Mouse (Mus musculus) MEL-GATA-1-ER (cell line): ENCODE results near the gene Trim80.
"Not testable (repeated sequence)": the region's sequence is repeated elsewhere in the genome, so short reads cannot be mapped to it uniquely, and the experiment has no call there.

Experiments
- DNase-seq: peaks from one replicate; pipeline ENCODE4 v3.0.0-alpha.2; 2012; ENCODE audit warnings: low read depth; ENCODE audit errors: extremely low read depth

The Trim80 gene

GRCm38 (mm10) chr11:115461846-115462242, 21.5 kb downstream of the Trim80 start:
- DNase-seq = no peak

- no peak for DNase-seq
Observed at GRCm38 (mm10) chr11:115462243-115462891, 22.0 kb downstream of the Trim80 start, which contains the start of gene Slc16a5. TSS of gene Slc16a5 (plus strand) at chr11:115462474.

GRCm38 (mm10) chr11:115463397-115463796, 23.1 kb downstream of the Trim80 start:
- DNase-seq = no peak

GRCm38 (mm10) chr11:115464851-115465250, 24.5 kb downstream of the Trim80 start:
- no peak for DNase-seq

- no peak for DNase-seq
Observed at GRCm38 (mm10) chr11:115467217-115467618, 26.9 kb downstream of the Trim80 start.

- DNase-seq = no peak
Observed at GRCm38 (mm10) chr11:115472183-115472582, 31.8 kb downstream of the Trim80 start.

- peak; percentile 93 for DNase-seq
Observed at GRCm38 (mm10) chr11:115473626-115474275, 33.4 kb downstream of the Trim80 start.

GRCm38 (mm10) chr11:115475025-115475757, 34.8 kb downstream of the Trim80 start, which contains the start of gene Armc7:
TSS of gene Armc7 (plus strand) at chr11:115475667.
- DNase-seq = peak; percentile 92

- DNase-seq = peak; percentile 19
Observed at GRCm38 (mm10) chr11:115475758-115476237, 35.5 kb downstream of the Trim80 start.

- DNase-seq = not testable (repeated sequence)
Observed at GRCm38 (mm10) chr11:115476630-115477029, 36.3 kb downstream of the Trim80 start.

- peak; percentile 73 for DNase-seq
Observed at GRCm38 (mm10) chr11:115477388-115477787, 37.0 kb downstream of the Trim80 start.

- no peak for DNase-seq
Observed at GRCm38 (mm10) chr11:115478296-115478938, 38.1 kb downstream of the Trim80 start.

GRCm38 (mm10) chr11:115481553-115482259, 41.4 kb downstream of the Trim80 start:
- DNase-seq = no peak

- no peak for DNase-seq
Observed at GRCm38 (mm10) chr11:115483278-115483677, 42.9 kb downstream of the Trim80 start.

- DNase-seq = peak; percentile 36
Observed at GRCm38 (mm10) chr11:115483726-115484125, 43.4 kb downstream of the Trim80 start.

GRCm38 (mm10) chr11:115485155-115485554, 44.8 kb downstream of the Trim80 start:
- DNase-seq = no peak

- no peak for DNase-seq
Observed at GRCm38 (mm10) chr11:115488551-115489104, 48.3 kb downstream of the Trim80 start.

- no peak for DNase-seq
Observed at GRCm38 (mm10) chr11:115490441-115491355, 50.4 kb downstream of the Trim80 start.

- DNase-seq = peak; percentile 74
Observed at GRCm38 (mm10) chr11:115491356-115492083, 51.2 kb downstream of the Trim80 start, which contains the start of gene Nt5c. TSS of gene Nt5c (minus strand) at chr11:115491862.
